Mouse (Mus musculus): ENCODE measurements around the gene Gtf2i. TPM values are rescaled to one million over a fixed set of nuclear protein-coding genes. Genes with fewer than 3 reads are reported as not detected.

The Gtf2i gene
- total RNA-seq, 2 experiments from 2014 or later: 213 to 217 TPM

DNA sequence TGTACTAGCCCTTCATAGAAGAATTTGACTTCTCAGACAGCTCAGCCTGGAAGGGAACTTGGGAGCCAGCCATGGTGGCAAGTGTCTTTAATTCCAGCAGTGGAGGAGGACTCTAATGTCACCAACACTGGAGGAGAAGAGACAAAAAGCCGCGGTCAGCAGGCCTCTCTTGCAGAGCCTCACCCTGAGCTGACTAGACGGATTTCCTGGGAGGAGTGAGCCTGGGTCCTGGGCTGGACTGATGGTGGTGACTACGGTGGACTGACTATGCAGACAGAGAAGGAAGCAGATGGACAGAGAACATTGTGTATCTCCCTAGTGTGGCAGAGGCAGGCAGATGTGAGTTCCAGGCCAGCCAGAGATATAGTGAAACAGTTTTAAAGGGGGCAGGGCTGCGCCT, 83.2 kb downstream of the Gtf2i start:
- intact Hi-C loops (cut with DNase I): no loop called here
- DNase-seq (ENCODE audit: low spot score in 2 of 2): peak in 1 of 2 experiments; percentile 54

DNA sequence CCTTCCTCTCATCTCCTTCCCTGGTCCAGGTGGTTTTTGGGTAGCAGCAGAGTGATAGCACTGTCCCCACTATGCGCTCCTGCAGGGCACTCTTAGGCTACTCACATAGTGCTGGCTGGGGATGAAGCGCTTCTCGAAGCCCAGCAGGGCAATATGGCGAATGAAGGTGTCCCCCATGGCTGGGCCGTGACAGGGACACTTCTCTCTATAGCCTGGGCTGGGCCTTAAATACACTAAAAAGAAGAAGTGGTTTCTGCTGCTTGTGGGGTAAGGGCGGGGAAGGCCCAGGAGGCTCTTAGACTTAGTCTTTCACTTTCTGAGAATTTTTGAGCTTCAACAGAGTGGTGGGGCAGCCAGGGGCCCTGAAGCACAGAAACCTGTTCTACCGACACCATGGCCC, 85.2 kb downstream of the Gtf2i start, which contains the start of gene Ncf1:
Gene Ncf1 (minus strand): TSS at position 235 of the 400 bp plus-strand sequence.
- intact Hi-C loops (cut with DNase I): loop anchor here (5.0 kb wide), 1 partner anchor 113 kb away; no protein-coding TSS in a partner anchor
- DNase-seq (ENCODE audit: low spot score in 2 of 2): no peak

DNA sequence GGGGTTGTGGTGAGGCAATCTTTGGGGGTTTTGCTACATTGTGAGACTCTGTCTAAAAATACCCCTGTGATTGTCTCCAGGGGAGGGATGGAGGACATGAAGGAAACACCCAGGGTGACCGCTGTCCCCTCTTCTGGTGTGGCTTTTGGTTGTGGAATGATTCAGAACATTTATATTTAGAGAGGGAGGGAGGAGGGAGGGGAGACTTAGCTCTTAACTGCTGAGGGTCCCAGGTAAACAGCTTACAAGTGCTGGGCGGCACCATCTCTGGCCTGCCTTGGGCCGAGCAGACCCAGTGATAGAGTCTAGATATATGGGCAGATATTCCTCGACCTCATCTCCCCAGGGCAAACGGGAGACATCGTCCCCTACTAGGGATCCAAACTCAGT, 86.3 kb downstream of the Gtf2i start:
- DNase-seq (ENCODE audit: low spot score in 2 of 2): no peak
- intact Hi-C loops (cut with DNase I): loop anchor here (5.0 kb wide), 1 partner anchor 114 kb away; no protein-coding TSS in a partner anchor

DNA sequence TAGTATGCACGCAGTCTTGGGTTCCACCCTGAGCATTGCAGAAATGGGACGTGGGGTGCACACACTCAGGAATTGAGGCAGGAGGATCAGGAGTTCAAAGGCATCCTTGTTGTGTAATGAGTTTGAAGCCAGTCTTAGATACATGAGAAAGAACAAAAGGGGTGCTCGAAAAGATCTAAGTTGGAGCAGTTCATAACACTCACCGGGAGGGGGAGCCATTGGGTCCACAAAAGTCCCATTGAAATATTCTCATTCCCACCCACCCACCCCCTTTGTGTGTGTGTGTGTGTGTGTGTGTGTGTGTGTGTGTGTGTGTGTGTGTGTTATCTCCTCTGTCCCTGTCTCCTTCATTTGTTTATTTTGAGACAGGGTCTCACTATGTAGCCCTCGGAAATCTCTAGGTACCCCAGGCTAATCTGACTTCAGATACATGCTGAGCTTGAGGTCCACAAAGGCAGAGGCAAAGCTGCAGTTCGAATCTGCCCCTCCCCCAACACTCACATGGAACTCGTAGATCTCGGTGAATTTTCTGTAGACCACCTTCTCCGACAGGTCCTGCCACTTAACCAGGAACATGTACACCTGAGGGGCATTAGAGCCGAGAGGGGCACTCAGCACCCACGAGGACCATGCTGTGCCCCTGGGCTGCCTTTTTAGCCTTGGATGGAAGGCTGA, 86.8 kb downstream of the Gtf2i start:
- intact Hi-C loops (cut with DNase I): loop anchor here (5.0 kb wide), 1 partner anchor 115 kb away; no protein-coding TSS in a partner anchor
- no peak for DNase-seq (ENCODE audit: low spot score in 2 of 2)

DNA sequence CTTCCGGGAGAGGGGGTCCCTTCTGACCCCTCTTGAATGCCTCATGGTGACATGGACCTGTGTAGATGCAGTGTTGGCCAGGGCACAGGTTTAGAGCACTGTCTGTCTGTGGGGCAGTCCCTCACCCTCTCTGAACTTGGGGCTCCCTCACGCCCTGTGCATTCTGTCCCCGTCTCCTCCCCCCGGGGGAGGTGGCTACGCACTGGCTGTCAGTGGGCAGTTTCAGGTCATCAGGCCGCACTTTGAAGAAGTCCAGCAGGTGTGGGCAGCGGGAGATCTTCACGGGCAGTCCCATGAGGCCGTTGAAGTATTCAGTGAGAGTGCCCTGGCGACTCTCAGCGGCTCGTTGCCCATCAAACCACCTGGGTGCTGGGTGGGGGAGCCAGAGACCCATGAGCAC, 87.6 kb downstream of the Gtf2i start:
- intact Hi-C loops (cut with DNase I): loop anchor here (5.0 kb wide), 1 partner anchor 115 kb away; no protein-coding TSS in a partner anchor
- no peak for DNase-seq (ENCODE audit: low spot score in 2 of 2)

DNA sequence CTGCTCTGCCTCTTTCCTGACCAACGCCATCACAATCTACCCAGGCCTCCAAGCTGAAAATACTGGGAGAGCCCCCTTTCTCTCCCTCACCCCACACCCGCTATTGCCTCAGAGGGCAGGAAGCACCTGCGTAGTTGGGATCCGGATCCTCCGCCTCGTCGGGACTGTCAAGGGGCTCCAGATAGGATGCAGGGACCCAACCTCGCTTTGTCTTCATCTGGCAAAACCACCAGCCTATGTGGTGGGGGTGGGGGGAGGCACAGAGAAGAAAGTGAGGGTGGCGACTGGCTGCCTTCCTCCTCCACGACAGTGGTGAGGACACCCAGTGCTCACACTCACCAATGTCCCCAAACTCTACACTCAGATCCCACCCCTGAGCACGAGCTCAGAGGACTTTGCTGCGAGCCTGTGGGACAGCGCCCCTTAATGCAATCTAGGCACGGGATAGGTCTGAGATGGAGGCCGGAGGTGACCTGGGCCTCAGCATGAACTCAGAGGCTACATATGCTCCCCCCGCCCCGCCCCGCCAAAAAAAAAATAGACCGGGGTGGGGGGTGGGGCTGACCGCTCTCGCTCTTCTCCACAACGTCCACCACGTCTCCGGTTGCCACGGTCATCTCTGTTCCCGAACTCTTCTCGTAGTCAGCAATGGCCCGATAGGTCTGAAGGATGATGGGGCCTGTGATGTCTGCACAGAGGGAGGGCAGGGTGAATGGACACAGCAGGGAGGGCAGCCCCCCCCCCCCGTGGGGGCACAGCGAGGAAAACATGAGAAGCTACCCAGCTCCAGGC, 89.3 kb downstream of the Gtf2i start:
- no peak for DNase-seq (ENCODE audit: low spot score in 2 of 2)
- intact Hi-C loops (cut with DNase I): loop anchor here (5.0 kb wide), 1 partner anchor 117 kb away; no protein-coding TSS in a partner anchor

DNA sequence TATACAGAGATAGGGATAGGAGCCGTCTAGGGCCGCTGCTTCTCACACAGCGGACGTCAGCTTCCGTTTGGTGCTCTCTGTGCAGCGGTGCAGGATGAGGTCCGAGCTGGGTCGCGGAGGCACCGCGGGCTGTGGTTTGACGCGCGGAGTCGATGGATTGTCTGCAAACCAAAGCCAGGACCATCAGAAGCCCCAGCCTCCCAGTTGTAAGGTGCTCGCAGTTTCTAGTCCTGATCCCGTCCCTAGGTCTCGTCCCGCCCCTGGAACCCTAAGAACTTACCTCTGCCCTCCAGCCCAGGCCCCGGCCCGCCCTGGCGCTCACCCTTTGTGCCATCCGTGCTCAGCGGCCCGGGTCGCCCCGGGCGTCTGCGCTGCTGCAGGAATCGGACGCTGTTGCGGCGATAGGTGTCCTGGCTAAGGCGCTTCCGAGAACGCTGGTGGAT, 92.8 kb downstream of the Gtf2i start:
- DNase-seq (ENCODE audit: low spot score in 2 of 2): no peak
- intact Hi-C loops (cut with DNase I): no loop called here

DNA sequence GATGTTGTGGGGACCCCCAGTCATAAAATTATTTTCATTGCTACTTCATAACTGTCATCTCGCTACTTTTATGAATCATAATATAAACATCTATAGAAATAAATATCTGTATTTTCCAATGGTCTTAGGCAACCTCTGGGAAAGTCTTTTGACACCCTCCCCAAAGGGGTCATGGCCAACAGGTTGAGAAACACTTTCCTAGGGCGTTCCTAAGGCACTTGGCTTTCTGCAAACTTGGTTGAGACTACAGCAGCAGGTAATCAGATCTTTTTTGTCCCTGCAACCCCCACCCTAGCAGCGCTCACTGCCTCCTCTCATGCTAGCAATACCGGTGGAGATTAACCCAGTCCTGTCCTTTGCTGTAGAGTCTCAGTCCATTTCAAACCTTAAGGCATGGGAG, 93.3 kb downstream of the Gtf2i start:
- DNase-seq (ENCODE audit: low spot score in 2 of 2): no peak
- intact Hi-C loops (cut with DNase I): no loop called here

DNA sequence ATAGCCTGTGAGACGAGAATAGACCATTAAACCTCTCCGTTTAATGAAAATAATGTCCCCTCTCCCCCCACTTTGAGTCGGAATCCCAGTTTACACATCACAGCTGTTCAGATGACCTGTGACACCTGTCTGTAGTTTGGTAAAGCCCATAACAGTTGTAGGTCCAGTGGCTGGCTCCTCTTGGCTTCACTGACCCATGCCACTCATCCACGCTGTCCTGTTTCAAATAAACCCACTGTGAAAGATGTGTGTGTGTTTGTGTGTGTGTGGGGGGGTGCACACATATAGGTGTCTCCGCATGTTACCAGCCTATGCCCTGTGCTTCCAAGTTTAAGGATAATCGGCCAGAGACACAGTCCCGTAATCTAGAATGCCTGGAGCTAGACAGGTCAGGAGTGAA, 96.7 kb downstream of the Gtf2i start:
- intact Hi-C loops (cut with DNase I): no loop called here

DNA sequence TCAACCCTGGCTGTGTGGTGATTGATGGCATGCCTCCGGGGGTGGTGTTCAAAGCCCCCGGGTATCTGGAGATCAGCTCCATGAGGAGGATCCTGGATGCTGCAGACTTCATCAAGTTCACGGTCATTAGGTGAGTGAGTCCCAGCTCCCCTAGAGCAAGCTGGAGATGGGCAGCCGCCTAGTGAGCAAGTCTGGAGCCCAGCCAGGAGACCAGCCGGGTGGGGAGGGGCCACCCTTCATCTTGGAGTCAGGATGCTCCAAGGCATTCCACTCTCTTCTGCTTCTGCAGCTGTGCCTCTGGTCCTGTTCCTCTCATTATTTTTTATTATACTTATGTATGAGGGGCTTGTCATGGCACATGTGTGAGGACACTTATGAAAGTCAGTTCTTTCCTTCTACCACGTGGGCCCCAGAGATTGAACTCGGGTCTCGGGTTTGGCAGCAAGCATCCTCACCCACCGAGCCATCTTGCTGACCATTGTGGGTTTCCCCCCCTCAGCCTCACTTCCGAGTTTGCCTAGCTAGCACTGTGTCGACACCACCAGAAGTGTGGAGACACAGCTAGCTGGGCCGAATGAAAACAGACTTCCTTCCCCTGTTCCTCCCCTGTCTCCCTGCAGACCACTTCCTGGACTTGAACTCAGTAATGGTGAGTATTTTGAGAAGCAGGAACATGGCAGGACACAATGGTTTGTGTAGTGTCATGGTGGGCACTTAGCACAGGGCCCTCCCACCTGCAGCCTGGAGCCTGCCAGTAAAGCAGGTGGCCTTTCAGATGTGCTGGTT, 100.3 kb downstream of the Gtf2i start:
- intact Hi-C loops (cut with DNase I): no loop called here
- no peak for DNase-seq (ENCODE audit: low spot score in 2 of 2)

More for the DNA sequence above, 96.7 kb downstream of the Gtf2i start:
- no peak for DNase-seq (ENCODE audit: low spot score in 2 of 2)

DNA sequence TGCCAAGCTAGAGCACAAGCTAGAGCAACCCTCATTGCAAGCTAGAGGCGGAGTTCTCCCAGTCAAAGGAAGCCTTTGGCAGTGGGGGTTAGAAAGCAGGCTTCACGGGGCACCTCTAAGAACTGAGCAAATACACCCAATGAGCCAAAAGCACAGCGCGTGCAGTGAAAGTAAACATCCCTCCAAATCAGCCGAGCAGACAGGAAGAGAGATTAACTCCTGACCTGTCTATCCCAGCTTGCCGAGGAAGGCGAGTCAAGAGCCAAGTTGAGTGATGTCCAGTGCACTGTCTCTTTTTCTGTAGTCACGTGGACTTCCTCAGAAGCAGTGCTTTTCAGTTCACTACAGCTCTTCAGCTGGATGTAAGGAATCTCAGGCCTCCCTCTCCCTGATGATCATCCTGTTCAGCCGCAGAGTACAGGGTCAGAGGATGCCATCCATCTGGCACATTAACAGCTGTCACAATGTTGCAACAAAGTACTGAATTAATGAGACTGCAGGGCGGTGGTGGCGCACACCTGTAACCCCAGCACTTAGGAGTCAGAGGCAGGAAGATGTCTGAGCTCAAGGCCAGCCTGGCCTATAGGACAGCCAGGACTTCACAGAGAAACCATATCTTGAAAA, 104.5 kb downstream of the Gtf2i start:
- DNase-seq (ENCODE audit: low spot score in 2 of 2): no peak
- intact Hi-C loops (cut with DNase I): no loop called here

DNA sequence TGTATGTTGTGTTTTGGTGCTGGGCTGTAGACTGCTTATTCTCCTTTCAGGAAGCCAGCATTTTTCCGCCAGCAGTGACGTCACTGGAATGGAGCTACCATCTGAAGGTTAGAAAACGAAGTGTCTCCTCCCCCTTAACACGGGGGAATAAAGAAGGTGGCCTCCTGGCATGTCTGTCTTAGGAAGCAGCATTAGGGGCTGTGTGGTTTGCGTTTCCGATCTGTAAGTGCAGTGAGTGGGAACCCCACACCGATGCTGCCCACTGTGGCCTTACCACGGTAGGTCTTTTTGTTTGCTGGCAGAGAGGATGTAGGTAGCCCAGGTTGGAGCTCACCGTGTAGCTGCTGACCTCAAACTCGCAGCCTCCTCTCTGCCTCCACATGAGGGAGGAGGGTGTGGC, 107.8 kb downstream of the Gtf2i start:
- intact Hi-C loops (cut with DNase I): no loop called here
- DNase-seq (ENCODE audit: low spot score in 2 of 2): no peak

DNA sequence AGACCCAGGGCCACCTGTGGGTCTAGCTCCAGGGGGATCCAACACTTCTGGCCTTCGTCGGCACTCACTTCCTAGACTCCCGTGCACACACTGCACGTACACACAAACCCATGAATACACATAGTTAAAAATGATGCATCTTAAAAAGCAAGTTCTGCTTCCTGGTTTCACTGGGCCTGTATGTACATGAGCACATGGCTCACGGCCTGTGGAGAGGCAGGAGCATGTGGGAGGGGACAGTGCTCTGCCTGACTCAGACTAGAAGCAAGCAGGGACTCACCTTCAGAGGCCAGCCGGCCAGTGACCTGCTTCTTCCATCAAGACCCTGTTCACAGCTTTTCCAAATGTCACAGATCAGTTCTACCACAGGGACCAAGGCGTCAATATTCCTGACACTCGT, 120.9 kb downstream of the Gtf2i start:
- intact Hi-C loops (cut with DNase I): no loop called here
- DNase-seq (ENCODE audit: low spot score in 2 of 2): no peak

DNA sequence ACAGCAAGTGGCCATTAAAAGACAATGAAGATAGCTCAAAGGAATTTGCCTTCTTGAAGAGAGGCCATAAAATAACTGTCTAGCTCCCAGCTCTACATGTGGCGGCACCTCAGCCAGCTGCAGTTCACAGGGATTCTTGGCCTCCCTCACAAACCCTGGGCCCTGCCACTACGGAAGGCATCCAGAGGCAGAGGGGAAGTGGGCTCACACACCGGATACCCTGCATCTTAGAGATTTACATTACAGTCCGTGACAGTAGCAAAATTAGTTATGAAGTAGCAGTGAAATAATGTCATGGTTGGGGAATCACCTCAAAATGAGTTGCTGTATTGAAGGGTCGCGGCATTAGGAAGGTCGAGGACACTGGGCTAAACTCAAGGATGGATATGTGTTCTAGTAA, 126.0 kb downstream of the Gtf2i start:
- intact Hi-C loops (cut with DNase I): no loop called here
- no peak for DNase-seq (ENCODE audit: low spot score in 2 of 2)

Small RNA genes within 50 kb of the gene (microRNA-seq; reads per million reads assigned to microRNA genes)
- gene Mir3965: 0 reads per million in 2 experiments

Other genes starting within 250 kb of the Gtf2i start
- gene Castor2, start 215.0 kb downstream of the Gtf2i start, total RNA-seq (2021): 10 to 100 TPM; 76.5 to 78.2 TPM
- 10 to 100 TPM; 15.2 to 17.2 TPM for gene Rcc1l, start 138.0 kb downstream of the Gtf2i start, total RNA-seq (2021)
- 10 to 100 TPM; 15.1 to 16.7 TPM for gene Gtf2ird2, start 130.7 kb downstream of the Gtf2i start, total RNA-seq (2021)
- 1 to 10 TPM; 5.1 to 7.3 TPM for gene Ncf1, start 85.1 kb downstream of the Gtf2i start, total RNA-seq (2021)
- gene Gtf2ird1, start 142.0 kb upstream of the Gtf2i start, total RNA-seq (2021): 10 to 100 TPM; 42.5 to 43.7 TPM
- gene Clip2, start 237.7 kb upstream of the Gtf2i start, total RNA-seq (2021): 100 to 1,000 TPM; 106 to 120 TPM
- under 1 TPM; 0.16 to 0.23 TPM for gene Syna, start 245.4 kb upstream of the Gtf2i start, total RNA-seq (2021)

Measured in left cerebral cortex, postnatal 25 days (tissue).